Mouse (Mus musculus): ENCODE measurements at regions not wholly inside any gene's neighbourhood (a gene's known extent, or its start where the extent isn't known, plus 50 kb on each side); places are given as distances from the start of the nearest gene placed in this dataset.

DNA sequence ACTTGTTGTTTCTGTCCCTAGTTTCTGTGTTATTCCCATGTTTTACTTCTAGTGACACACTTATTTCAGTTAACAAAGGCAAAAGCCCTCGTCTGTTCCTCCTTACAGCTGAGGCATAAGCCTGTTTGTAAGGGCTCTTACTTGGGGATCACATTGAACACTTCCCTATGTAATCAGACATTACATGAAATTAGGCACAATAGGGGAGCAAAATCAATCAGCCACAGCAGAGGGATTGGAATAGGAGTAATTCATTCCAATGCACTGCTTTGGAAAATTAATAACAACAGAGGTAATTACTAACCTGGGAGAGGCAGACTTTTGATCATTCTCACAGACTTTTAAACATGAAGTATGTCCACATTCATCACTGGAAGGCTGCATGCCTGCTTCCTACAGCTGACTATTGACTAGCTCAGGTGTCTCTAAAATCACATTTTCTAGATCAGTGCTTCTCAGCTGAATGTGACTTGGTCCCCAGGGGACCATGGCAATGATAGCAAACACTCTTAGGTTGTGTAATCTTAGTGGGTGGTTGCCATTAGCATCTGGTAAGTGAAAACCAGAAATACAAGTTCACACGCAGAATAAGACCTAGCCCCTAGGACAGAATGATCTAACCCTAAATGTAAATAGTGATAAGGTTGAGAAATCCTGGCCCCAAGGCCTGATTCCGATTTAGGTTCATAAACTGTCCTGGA, 146.5 kb upstream of the Crbn start:
- Histone ChIP-seq H3K27ac (ENCODE audit: insufficient read depth, low read depth, low read length) (no peak overlapping the region), H3K4me1 (ENCODE audit: control insufficient read depth, insufficient read depth, low read length) (no peaks in the 10 kb centered on the region), H3K4me3 (ENCODE audit: insufficient read depth, low read length) (no peak overlapping the region)
- TF ChIP-seq POLR2A (IDR thresholded peaks at IDR 0.05; ENCODE audit: borderline replicate concordance, low read depth, low read length) (no peak), CTCF (IDR thresholded peaks at IDR 0.05; ENCODE audit: low read depth, low read length) (no peak)

DNA sequence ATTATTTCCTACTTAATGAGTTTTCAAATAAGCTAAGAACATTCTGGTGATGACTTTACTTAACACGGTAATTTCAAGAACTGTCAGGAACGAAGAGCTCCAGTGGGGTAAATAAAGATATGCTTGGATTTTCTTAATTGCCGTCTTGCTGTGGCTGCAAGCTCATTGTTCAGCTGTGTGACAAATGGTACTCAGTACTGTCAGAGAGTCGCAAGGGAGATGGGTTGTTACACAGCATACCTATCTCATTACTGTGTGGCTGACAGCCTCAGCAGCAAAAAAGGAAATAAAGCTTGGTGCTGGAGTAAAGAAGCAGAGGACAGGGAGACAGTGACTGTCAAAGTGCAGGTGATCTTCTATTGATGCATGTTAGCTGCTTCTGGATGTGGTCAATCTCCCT, 151.0 kb upstream of the Crbn start:
- Histone ChIP-seq H3K4me1 (ENCODE audit: control insufficient read depth, insufficient read depth, low read length) (no peaks in the 10 kb centered on the region), H3K4me3 (ENCODE audit: insufficient read depth, low read length) (no peak overlapping the region), H3K27ac (ENCODE audit: insufficient read depth, low read depth, low read length) (no peak overlapping the region)
- no peak for TF ChIP-seq CTCF (IDR thresholded peaks at IDR 0.05; ENCODE audit: low read depth, low read length)
- no peak for TF ChIP-seq POLR2A (IDR thresholded peaks at IDR 0.05; ENCODE audit: borderline replicate concordance, low read depth, low read length)

DNA sequence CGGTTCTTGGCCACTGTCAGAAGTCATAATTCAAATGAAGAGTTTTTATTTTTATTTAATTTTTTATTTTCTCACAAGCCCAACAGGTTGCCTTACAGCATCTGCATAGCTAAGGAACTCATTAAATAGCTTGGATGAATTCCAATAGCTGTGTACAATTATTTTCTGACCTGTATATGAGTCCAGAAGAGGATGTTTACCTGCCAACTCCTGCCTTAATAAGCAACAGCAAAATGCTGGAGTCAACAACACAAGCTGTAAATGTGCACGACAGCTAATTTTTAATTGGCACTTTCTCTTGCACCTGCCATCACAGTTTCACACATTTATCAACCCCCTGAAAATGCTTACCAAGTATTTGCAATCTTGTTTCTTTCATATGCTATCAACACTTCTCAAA, 161.4 kb upstream of the Crbn start:
- H3K4me1 ChIP-seq (ENCODE audit: control insufficient read depth, insufficient read depth, low read length): no peaks in the 10 kb centered on the region
- H3K27ac ChIP-seq (ENCODE audit: insufficient read depth, low read depth, low read length): no peak overlapping the region
- H3K4me3 ChIP-seq (ENCODE audit: insufficient read depth, low read length): no peak overlapping the region
- TF ChIP-seq CTCF (IDR thresholded peaks at IDR 0.05; ENCODE audit: low read depth, low read length) (no peak), POLR2A (IDR thresholded peaks at IDR 0.05; ENCODE audit: borderline replicate concordance, low read depth, low read length) (no peak)

DNA sequence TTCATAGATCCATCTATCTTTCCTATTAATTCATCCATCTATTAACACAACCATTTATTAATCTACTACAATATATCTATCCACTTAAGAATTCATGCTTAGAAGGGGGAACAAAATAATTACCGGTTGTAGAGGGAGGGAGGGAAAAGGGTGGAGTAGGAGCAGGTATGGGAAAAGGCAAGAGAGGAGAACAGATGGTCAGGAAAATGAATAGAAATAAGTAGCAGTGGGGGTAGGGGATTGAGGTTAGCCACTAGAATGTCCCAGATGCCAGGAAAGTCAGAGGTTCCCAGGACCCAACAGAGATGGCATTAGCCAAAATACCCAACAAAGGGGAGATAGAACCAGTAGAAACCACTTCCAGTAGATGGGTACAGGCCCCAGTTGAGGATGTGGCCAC, 164.5 kb upstream of the Crbn start:
- Histone ChIP-seq H3K4me1 (ENCODE audit: control insufficient read depth, insufficient read depth, low read length) (no peaks in the 10 kb centered on the region), H3K4me3 (ENCODE audit: insufficient read depth, low read length) (no peak overlapping the region), H3K27ac (ENCODE audit: insufficient read depth, low read depth, low read length) (no peak overlapping the region)
- TF ChIP-seq CTCF (IDR thresholded peaks at IDR 0.05; ENCODE audit: low read depth, low read length) (no peak), POLR2A (IDR thresholded peaks at IDR 0.05; ENCODE audit: borderline replicate concordance, low read depth, low read length) (no peak)

DNA sequence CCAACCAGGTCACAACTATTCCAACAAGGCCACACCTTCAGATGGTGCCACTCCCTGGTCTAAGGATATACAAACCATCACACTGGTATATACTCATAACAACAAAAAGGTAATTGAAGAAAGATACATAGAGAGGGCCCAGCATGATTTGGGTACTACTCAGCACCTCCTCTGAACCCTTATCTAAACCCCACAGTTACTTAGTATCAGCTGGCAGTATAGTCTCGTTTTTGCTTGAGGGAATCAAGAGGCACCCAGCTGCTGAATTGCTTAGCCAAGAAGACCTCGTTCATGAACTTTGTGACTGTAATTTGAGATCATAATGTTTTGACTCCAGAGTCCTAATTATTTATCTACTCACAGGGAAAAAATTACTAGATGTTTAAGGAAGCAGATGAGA, 175.6 kb upstream of the Crbn start:
- Histone ChIP-seq H3K4me1 (ENCODE audit: control insufficient read depth, insufficient read depth, low read length) (no peaks in the 10 kb centered on the region), H3K27ac (ENCODE audit: insufficient read depth, low read depth, low read length) (no peak overlapping the region), H3K4me3 (ENCODE audit: insufficient read depth, low read length) (no peak overlapping the region)
- no peak for TF ChIP-seq POLR2A (IDR thresholded peaks at IDR 0.05; ENCODE audit: borderline replicate concordance, low read depth, low read length)
- no peak for TF ChIP-seq CTCF (IDR thresholded peaks at IDR 0.05; ENCODE audit: low read depth, low read length)

DNA sequence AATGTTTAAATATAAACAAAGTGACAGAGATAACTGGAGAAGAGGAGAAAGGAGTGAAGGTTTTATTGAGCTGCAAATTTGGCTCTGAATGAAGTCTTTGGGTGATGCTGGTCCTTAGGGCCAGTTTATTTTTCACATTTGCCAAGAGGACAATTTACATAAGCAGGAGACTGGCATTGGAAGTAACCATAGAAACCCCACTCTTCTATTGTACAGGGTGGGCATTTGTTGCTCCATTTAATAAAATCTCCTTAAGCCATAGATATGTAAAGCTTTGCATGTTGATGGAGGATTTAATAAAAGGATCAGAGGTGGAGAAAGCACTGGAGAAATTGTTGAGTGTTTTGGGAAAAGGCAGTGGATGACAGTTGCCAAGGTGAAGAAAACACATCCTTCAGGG, 178.8 kb upstream of the Crbn start:
- Histone ChIP-seq H3K27ac (ENCODE audit: insufficient read depth, low read depth, low read length) (no peak overlapping the region), H3K4me3 (ENCODE audit: insufficient read depth, low read length) (no peak overlapping the region), H3K4me1 (ENCODE audit: control insufficient read depth, insufficient read depth, low read length) (no peaks in the 10 kb centered on the region)
- TF ChIP-seq CTCF (IDR thresholded peaks at IDR 0.05; ENCODE audit: low read depth, low read length) (no peak), POLR2A (IDR thresholded peaks at IDR 0.05; ENCODE audit: borderline replicate concordance, low read depth, low read length) (no peak)

DNA sequence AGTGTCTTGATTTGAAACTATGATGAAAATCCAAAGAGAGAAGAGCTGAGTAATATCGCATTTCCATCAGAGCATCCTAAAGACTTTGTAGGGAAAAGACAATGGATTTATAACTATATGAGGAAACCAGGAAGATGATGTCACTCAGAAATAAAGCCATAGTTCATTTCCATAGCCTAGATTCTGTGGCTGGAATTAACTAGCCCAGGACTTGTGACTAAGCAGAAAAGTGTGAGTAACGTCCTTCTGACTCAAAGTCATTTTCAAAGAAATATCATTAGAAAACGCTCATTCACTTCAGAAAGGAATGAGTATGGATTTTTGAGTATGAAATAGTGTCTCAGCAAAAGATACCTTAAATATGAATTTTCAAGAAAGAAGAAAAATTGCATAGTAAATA, 179.9 kb upstream of the Crbn start:
- no peak for TF ChIP-seq CTCF (IDR thresholded peaks at IDR 0.05; ENCODE audit: low read depth, low read length)
- TF ChIP-seq POLR2A (IDR thresholded peaks at IDR 0.05; ENCODE audit: borderline replicate concordance, low read depth, low read length): no peak
- Histone ChIP-seq H3K4me3 (ENCODE audit: insufficient read depth, low read length) (no peak overlapping the region), H3K4me1 (ENCODE audit: control insufficient read depth, insufficient read depth, low read length) (no peaks in the 10 kb centered on the region), H3K27ac (ENCODE audit: insufficient read depth, low read depth, low read length) (no peak overlapping the region)

DNA sequence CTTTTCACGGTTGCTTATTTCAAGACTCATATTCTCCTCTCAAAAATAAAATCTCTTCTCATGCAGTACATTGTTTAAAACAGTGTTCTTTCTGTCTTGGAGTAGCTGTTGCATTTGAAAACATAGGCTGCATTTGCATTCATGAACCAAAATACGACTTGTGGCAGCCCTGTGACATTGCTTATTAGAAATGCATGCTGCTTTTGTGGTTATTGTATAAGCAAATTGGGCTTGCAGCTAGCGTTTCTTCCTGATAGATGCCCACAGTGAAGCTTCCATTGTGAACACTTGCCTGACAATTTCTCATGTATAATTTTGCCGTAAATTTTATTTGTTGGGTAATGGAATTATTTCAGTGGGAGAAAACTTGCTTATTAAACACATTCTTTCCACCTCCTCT, 180.3 kb upstream of the Crbn start:
- TF ChIP-seq CTCF (IDR thresholded peaks at IDR 0.05; ENCODE audit: low read depth, low read length) (no peak), POLR2A (IDR thresholded peaks at IDR 0.05; ENCODE audit: borderline replicate concordance, low read depth, low read length) (no peak)

DNA sequence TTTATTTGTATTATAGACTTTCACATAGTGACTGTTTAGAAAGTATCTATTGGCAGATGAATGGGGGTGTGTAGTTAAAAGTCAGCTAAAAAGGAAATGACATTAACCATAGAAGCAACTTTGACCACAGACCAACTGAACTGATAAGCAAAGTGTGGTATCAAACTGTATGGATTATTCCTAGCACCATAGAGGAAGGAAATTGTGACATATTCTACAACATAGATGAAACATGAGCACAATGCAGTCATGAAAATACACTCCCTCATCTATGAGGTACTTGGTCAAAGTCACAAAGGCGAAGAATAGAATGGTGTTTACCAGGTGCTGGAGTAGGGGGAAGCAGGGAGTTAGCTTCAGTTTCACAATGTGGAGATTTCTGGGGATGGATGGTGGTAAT, 181.4 kb upstream of the Crbn start:
- no peak overlapping the region for H3K4me3 ChIP-seq (ENCODE audit: insufficient read depth, low read length)
- no peak for TF ChIP-seq POLR2A (IDR thresholded peaks at IDR 0.05; ENCODE audit: borderline replicate concordance, low read depth, low read length)
- no peaks in the 10 kb centered on the region; the same call in 1 of the 2 replicates for H3K4me1 ChIP-seq (ENCODE audit: control insufficient read depth, insufficient read depth, low read length)
- no peak overlapping the region for H3K27ac ChIP-seq (ENCODE audit: insufficient read depth, low read depth, low read length)

More for the DNA sequence above, 180.3 kb upstream of the Crbn start:
- H3K4me3 ChIP-seq (ENCODE audit: insufficient read depth, low read length): no peak overlapping the region
- H3K27ac ChIP-seq (ENCODE audit: insufficient read depth, low read depth, low read length): no peak overlapping the region
- H3K4me1 ChIP-seq (ENCODE audit: control insufficient read depth, insufficient read depth, low read length): no peaks in the 10 kb centered on the region; the same call in 1 of the 2 replicates

DNA sequence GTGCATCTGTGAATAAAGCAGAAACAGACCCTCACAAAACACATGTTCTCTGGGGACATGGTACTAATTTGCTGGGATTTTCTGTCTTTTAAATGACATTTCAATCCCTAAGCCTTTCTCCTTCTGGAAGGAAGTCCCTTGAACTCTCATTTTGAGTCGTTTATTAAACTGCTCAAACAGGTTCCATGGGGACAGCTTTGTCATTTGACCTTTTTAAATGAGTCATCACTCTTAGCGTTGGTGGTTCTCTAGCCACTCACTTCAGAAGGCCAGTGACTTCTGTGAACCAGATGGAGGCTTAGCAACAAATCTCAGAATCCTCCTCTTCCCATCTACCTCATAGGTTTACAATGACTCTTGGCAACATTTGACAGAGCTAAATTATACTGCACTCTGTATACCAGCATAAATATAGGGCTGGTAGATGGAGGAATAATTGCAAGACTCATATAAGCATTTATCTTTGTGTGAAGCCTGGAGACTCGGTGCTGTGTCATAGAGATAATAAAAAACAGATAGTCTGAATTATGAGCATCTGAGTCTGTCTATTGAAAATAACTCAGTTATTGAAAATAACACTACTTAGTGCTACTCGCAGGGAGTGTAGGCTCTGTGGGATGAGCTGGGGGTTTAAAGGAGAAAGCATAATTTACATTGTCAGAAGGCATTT, 185.4 kb upstream of the Crbn start:
- H3K27ac ChIP-seq (ENCODE audit: insufficient read depth, low read depth, low read length): no peak overlapping the region
- no peaks in the 10 kb centered on the region; the same call in 1 of the 2 replicates for H3K4me1 ChIP-seq (ENCODE audit: control insufficient read depth, insufficient read depth, low read length)
- no peak overlapping the region for H3K4me3 ChIP-seq (ENCODE audit: insufficient read depth, low read length)
- TF ChIP-seq POLR2A (IDR thresholded peaks at IDR 0.05; ENCODE audit: borderline replicate concordance, low read depth, low read length): no peak
- no peak for TF ChIP-seq CTCF (IDR thresholded peaks at IDR 0.05; ENCODE audit: low read depth, low read length)
